ENCODE assay signal across 8 mouse cellular contexts in the genomic region with DNA sequence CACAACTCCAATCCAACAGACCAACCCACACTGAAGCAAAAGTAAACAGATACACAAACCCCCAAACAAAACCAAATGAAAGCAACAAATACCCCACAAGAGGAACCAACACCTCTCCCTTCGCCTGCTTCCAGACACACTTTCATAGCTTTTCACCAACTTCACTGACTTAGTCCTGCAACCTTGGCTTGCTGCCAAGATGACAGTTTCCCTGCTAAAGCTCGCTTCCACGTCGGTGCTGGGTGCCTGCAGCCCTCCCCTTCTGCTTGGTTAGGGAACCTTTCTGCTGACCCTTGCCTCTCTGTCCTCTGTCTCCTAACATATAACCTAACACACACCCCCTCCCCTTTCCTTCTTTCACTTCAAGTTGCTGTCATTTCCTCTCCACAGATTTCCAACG. TPM values are rescaled to one million over a fixed set of nuclear protein-coding genes. Genes with fewer than 3 reads are reported as not detected.
DNase-seq lines count a peak whose midpoint lies in the region; ATAC-seq lines count a peak whose summit lies in the region.

No protein-coding gene starts in this region.

- H3K9me3 ChIP-seq in megakaryocyte, embryonic 14.5 days = no peaks in the 10 kb centered on the region
- no peaks in the 10 kb centered on the region for H3K9me3 ChIP-seq in embryonic facial prominence, embryonic 13.5 days
- no peaks in the 10 kb centered on the region for H3K9me3 ChIP-seq in hindbrain, embryonic 14.5 days (ENCODE audit: control insufficient read depth, low read length)
- H3K9me3 ChIP-seq in liver, embryonic 12.5 days (replicated peaks) = no peaks in the 10 kb centered on the region
- H3K9me3 ChIP-seq in neural tube, embryonic 13.5 days = no peaks in the 10 kb centered on the region

- H3K36me3 ChIP-seq in megakaryocyte, embryonic 14.5 days (replicated peaks; ENCODE audit: low read length) = peaks cover 28% of the 10 kb centered on the region
- no peaks in the 10 kb centered on the region for H3K36me3 ChIP-seq in embryonic facial prominence, embryonic 13.5 days
- H3K36me3 ChIP-seq in hindbrain, embryonic 14.5 days (replicated peaks; ENCODE audit: control insufficient read depth, insufficient read depth) = no peaks in the 10 kb centered on the region
- peaks cover 14% of the 10 kb centered on the region for H3K36me3 ChIP-seq in liver, embryonic 12.5 days
- no peaks in the 10 kb centered on the region for H3K36me3 ChIP-seq in neural tube, embryonic 13.5 days

- WGBS in embryonic facial prominence, embryonic 13.5 days = 39% methylated on average over 5 of the region's 5 CpGs
- 33% methylated on average over 5 of the region's 5 CpGs for WGBS in hindbrain, embryonic 14.5 days
- WGBS in liver, embryonic 12.5 days (ENCODE audit: insufficient replicate concordance) = 18% methylated on average over 5 of the region's 5 CpGs
- 38% methylated on average over 5 of the region's 5 CpGs for WGBS in neural tube, embryonic 13.5 days

- no peak overlapping the region for H3K27ac ChIP-seq in embryonic facial prominence, embryonic 13.5 days
- no peak overlapping the region for H3K27ac ChIP-seq in hindbrain, embryonic 14.5 days
- peak overlapping the region; percentile 58 for H3K27ac ChIP-seq in liver, embryonic 12.5 days
- H3K27ac ChIP-seq in neural tube, embryonic 13.5 days (replicated peaks) = no peak overlapping the region

- H3K9ac ChIP-seq in embryonic facial prominence, embryonic 13.5 days = peak overlapping the region; percentile 98
- no peak overlapping the region for H3K9ac ChIP-seq in hindbrain, embryonic 14.5 days
- peak overlapping the region; percentile 97 for H3K9ac ChIP-seq in liver, embryonic 12.5 days
- peak overlapping the region; percentile 95; the same call in 1 of the 2 replicates for H3K9ac ChIP-seq in neural tube, embryonic 13.5 days

- no peaks in the 10 kb centered on the region for H3K27me3 ChIP-seq in megakaryocyte, embryonic 14.5 days (replicated peaks)
- H3K27me3 ChIP-seq in embryonic facial prominence, embryonic 13.5 days = no peaks in the 10 kb centered on the region
- no peaks in the 10 kb centered on the region for H3K27me3 ChIP-seq in hindbrain, embryonic 14.5 days (ENCODE audit: control insufficient read depth, insufficient read depth, low read length)
- H3K27me3 ChIP-seq in liver, embryonic 12.5 days (replicated peaks) = no peaks in the 10 kb centered on the region
- H3K27me3 ChIP-seq in neural tube, embryonic 13.5 days = no peaks in the 10 kb centered on the region

- no peak for ATAC-seq in megakaryocyte, adult 5-6 weeks (ENCODE audit: poor library complexity, severe bottlenecking)
- ATAC-seq in embryonic facial prominence, embryonic 13.5 days (ENCODE audit: insufficient number of reproducible peaks, insufficient read depth, low FRiP score, low TSS enrichment, low read depth) = no peak
- no peak for ATAC-seq in hindbrain, embryonic 14.5 days (ENCODE audit: low FRiP score)
- no peak for ATAC-seq in liver, embryonic 12.5 days
- no peak for ATAC-seq in neural tube, embryonic 13.5 days (ENCODE audit: low read depth)
- no peak for ATAC-seq in activated CD4-positive, CD25-positive, alpha-beta regulatory T cell, adult 4 months

- H3K4me3 ChIP-seq in megakaryocyte, embryonic 14.5 days (replicated peaks) = peak overlapping the region; percentile 96
- H3K4me3 ChIP-seq in embryonic facial prominence, embryonic 13.5 days = peak overlapping the region; percentile 100
- H3K4me3 ChIP-seq in hindbrain, embryonic 14.5 days (replicated peaks; ENCODE audit: low read length) = peak overlapping the region; percentile 100
- peak overlapping the region; percentile 99 for H3K4me3 ChIP-seq in liver, embryonic 12.5 days
- peak overlapping the region; percentile 100 for H3K4me3 ChIP-seq in neural tube, embryonic 13.5 days

- DNase-seq in ZHBTc4 (ENCODE audit: low read depth, low spot score) = peak; percentile 36
- no peak for DNase-seq in hindbrain, embryonic 14.5 days (ENCODE audit: low spot score)

- H3K4me2 ChIP-seq in embryonic facial prominence, embryonic 13.5 days = peak overlapping the region; percentile 81
- peak overlapping the region; percentile 89 for H3K4me2 ChIP-seq in hindbrain, embryonic 14.5 days (replicated peaks)
- H3K4me2 ChIP-seq in liver, embryonic 12.5 days = peak overlapping the region; percentile 86
- peak overlapping the region; percentile 76 for H3K4me2 ChIP-seq in neural tube, embryonic 13.5 days

- H3K4me1 ChIP-seq in megakaryocyte, embryonic 14.5 days = peaks cover 51% of the 10 kb centered on the region
- peaks cover 12% of the 10 kb centered on the region for H3K4me1 ChIP-seq in embryonic facial prominence, embryonic 13.5 days
- H3K4me1 ChIP-seq in hindbrain, embryonic 14.5 days (replicated peaks; ENCODE audit: control insufficient read depth, insufficient read depth, low read length) = peaks cover 21% of the 10 kb centered on the region
- H3K4me1 ChIP-seq in liver, embryonic 12.5 days = peaks cover 35% of the 10 kb centered on the region
- H3K4me1 ChIP-seq in neural tube, embryonic 13.5 days (replicated peaks) = peaks cover 20% of the 10 kb centered on the region

RNA-seq across cellular contexts. Expression of a gene that starts 1.4 kb away (rescaled TPM):
- 9.8 and 18.4 TPM in 2 replicates for polyA plus RNA-seq in megakaryocyte, embryonic 14.5 days (2012; ENCODE audit: insufficient read depth, low replicate concordance)
- 27.1 and 38.1 TPM in 2 replicates for total RNA-seq in megakaryocyte, adult 5-6 weeks (2015)
- total RNA-seq in megakaryocyte, adult 5-6 weeks (2017) = 35.8 and 39.1 TPM in 2 replicates
- polyA plus RNA-seq in embryonic facial prominence, embryonic 13.5 days (2015; fragmentation: Nextera tagmentation; extraction: Ambion mirVana) = 28.5 and 30.0 TPM in 2 replicates
- 28.2 and 30.7 TPM in 2 replicates for polyA plus RNA-seq in hindbrain, embryonic 14.5 days (2014; fragmentation: Nextera tagmentation; extraction: Ambion mirVana)
- polyA plus RNA-seq in liver, embryonic 12.5 days (2016; fragmentation: Nextera tagmentation; extraction: Ambion mirVana) = 15.6 and 16.5 TPM in 2 replicates
- 30.9 and 31.1 TPM in 2 replicates for polyA plus RNA-seq in neural tube, embryonic 13.5 days (2015; fragmentation: Nextera tagmentation; extraction: Ambion mirVana)
- polyA plus RNA-seq in activated CD4-positive, CD25-positive, alpha-beta regulatory T cell, adult 4 months (2017; shearing (Covaris generic)) = 10 to 100 TPM; 22.8 to 36.8 TPM
